Mouse (Mus musculus) bone marrow macrophage, adult 2 months (primary cell): ENCODE data around the gene Cacna2d3.

Experiments used
- CTCF ChIP-seq: IDR thresholded peaks from 2 replicates; pipeline ENCODE4 v1.5.1; 2012; ENCODE audit warnings: low read depth, mild to moderate bottlenecking, low read length, moderate library complexity
- POLR2A ChIP-seq: IDR thresholded peaks from 2 replicates; pipeline ENCODE4 v1.6.1; 2012; ENCODE audit warnings: mild to moderate bottlenecking, low read depth, low read length, borderline replicate concordance

DNA sequence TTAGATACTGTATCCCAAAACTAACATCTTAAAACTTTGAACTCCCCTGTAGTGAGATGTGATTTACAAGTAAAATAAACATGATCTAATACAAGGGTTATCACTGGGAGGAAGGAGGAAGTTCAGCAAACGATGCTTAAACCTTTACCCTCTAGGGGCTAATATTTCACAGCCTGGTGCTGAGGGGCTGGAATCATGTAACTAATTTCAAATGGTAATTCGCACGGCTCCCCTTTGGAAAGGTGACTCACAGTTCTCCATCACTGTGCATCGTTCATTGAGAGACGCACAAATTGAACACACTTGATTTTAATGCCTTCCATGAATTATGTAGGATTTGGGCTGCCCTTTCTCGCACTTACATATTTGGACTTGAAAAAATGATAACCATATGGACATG lies 767.6 kb downstream of the Cacna2d3 start:
- TF ChIP-seq POLR2A (no peak), CTCF (no peak)
